Mouse (Mus musculus): ENCODE results near the gene Hoxa3. TPM values are rescaled to one million over a fixed set of nuclear protein-coding genes. Genes with fewer than 3 reads are reported as not detected.

Hoxa3 gene
- polyA plus RNA-seq, 1 experiment from 2014 or later, result 2.8 TPM

DNA sequence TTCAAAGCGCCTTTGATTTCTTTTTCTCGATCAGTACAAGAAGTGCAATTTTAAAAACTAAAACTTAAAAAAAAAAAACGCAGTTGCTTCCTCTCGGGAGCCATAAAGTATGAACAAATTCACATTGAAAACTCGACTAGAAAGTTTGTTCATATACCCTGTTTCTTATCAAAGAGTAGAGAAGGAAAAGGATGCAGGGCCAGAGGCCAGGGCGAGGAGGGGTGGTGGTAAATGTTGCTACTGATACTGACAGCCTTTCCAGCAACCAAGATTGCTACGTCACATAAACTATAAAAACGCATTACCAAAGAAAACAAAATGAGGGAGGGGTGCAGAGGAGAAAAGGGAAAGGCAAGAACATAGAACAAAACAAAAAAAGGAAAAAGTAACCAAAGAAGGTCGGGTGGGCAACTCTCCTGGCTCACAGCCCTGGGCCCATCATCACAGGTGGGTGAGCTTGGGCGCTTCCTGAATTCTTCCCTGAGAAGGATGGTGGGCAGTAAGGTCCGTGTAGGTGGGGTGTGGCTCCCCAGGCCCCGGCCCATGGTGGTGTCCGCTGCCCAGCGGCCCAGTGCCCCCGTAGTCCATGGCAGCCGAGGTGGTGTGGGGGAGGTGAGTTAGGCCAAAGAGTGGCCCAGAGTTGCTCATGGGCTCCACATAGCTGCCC is 43.5 kb downstream of the Hoxa3 start:
- ATAC-seq (ENCODE audit: low read depth), result no peak
- Histone ChIP-seq H3K36me3 (ENCODE audit: control insufficient read depth, insufficient read depth, low read length) (no peaks in the 10 kb centered on the region), H3K4me3 (ENCODE audit: low read depth, low read length) (peak overlapping the region; percentile 17; the same call in 1 of the 2 replicates), H3K9ac (ENCODE audit: low read depth, low read length) (peak overlapping the region; percentile 40; the same call in 1 of the 2 replicates), H3K4me2 (ENCODE audit: low read depth, low read length) (peak overlapping the region; percentile 99; the same call in 1 of the 2 replicates), H3K4me1 (ENCODE audit: control insufficient read depth, insufficient read depth, low read length) (no peaks in the 10 kb centered on the region), H3K9me3 (ENCODE audit: control insufficient read depth, low read length) (no peaks in the 10 kb centered on the region), H3K27me3 (replicated peaks; ENCODE audit: control insufficient read depth, insufficient read depth, low read length) (peaks cover 95% of the 10 kb centered on the region), H3K27ac (replicated peaks; ENCODE audit: low read depth, low read length) (peak overlapping the region; percentile 33; the same call in 1 of the 2 replicates)
- WGBS, result 8% methylated on average over 11 of the region's 16 CpGs
- no peak for DNase-seq (ENCODE audit: low spot score)

DNA sequence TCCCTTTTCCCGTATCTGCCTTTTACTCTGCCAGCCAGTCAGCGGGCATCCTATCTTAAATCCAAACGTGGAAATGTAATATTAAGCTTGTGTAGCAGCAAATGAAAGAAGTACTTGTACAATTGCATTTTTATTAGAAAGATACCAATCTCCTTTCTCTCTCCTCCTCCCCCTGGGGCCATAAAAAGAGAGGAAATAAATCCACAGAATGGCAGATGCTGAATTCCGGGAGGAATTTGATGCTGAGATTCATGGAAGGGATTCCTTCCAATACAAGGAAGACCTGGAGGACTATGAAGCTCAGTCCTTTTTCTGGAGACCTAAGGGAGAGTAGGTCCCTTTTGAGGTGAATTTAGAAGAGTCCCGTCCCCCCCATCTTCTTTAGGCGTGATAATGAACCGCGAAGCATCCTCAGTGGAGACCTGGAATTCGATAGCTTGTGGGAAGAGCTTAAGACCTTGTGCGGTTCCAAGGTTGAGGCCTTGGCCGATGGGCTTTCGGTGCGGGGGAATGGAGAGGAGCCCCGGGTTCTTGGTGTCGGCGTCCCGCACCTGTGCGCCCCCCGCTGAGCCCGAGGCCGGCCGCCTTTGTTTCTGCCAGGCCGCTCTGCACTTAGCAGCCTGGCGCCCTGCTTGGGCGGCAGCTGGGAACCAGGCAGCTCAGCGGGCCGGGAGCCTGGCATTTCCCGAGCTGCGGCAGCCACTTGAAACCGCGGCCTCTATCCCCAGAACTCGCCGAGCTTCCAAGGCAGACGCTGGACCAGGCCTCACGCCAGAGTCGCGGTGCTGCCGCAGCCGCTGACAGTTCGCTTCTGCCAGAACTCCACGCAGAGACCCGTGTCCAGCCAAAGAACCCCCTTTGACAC is 44.7 kb downstream of the Hoxa3 start:
- no peaks in the 10 kb centered on the region for H3K9me3 ChIP-seq (ENCODE audit: control insufficient read depth, low read length)
- H3K27ac ChIP-seq (replicated peaks; ENCODE audit: low read depth, low read length), result peak overlapping the region; percentile 83; the same call in 1 of the 2 replicates
- peak overlapping the region; percentile 36; the same call in 1 of the 2 replicates for H3K4me3 ChIP-seq (ENCODE audit: low read depth, low read length)
- 2% methylated on average over 32 of the region's 42 CpGs for WGBS
- peak overlapping the region; percentile 99; the same call in 1 of the 2 replicates for H3K4me2 ChIP-seq (ENCODE audit: low read depth, low read length)
- ATAC-seq (ENCODE audit: low read depth) (no peak), DNase-seq (ENCODE audit: low spot score) (no peak)
- no peaks in the 10 kb centered on the region for H3K36me3 ChIP-seq (ENCODE audit: control insufficient read depth, insufficient read depth, low read length)
- H3K9ac ChIP-seq (ENCODE audit: low read depth, low read length), result peak overlapping the region; percentile 57; the same call in 1 of the 2 replicates
- H3K4me1 ChIP-seq (ENCODE audit: control insufficient read depth, insufficient read depth, low read length), result no peaks in the 10 kb centered on the region
- peaks cover 94% of the 10 kb centered on the region for H3K27me3 ChIP-seq (replicated peaks; ENCODE audit: control insufficient read depth, insufficient read depth, low read length)

DNA sequence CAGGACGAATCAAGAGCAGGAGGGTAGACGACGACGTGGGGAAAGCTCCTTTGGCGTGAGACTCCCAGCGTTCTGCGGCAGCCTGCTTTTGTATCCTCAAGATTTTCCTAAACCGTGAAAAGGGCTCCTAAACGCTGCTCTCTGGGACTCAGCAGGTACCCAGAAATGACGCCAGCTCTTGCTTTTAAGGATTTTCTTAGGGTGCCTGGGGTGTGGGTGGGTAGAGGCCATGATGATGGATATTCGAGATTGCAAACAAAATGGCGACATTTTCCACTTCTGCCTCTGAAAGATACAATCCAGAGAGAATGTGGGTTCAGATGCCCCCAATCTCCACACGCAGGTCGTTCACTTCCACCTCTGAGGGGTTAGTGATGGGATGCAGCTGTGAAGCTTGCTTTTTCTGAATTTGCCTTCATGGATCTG is 45.4 kb downstream of the Hoxa3 start:
- Histone ChIP-seq H3K9me3 (ENCODE audit: control insufficient read depth, low read length) (no peaks in the 10 kb centered on the region), H3K4me3 (ENCODE audit: low read depth, low read length) (peak overlapping the region; percentile 36; the same call in 1 of the 2 replicates), H3K27ac (replicated peaks; ENCODE audit: low read depth, low read length) (peak overlapping the region; percentile 83; the same call in 1 of the 2 replicates), H3K27me3 (replicated peaks; ENCODE audit: control insufficient read depth, insufficient read depth, low read length) (peaks cover 94% of the 10 kb centered on the region), H3K4me2 (ENCODE audit: low read depth, low read length) (peak overlapping the region; percentile 99; the same call in 1 of the 2 replicates), H3K4me1 (ENCODE audit: control insufficient read depth, insufficient read depth, low read length) (no peaks in the 10 kb centered on the region), H3K36me3 (ENCODE audit: control insufficient read depth, insufficient read depth, low read length) (no peaks in the 10 kb centered on the region), H3K9ac (ENCODE audit: low read depth, low read length) (peak overlapping the region; percentile 57; the same call in 1 of the 2 replicates)
- DNase-seq (ENCODE audit: low spot score), result no peak
- 8% methylated on average over 14 of the region's 14 CpGs for WGBS
- no peak for ATAC-seq (ENCODE audit: low read depth)

DNA sequence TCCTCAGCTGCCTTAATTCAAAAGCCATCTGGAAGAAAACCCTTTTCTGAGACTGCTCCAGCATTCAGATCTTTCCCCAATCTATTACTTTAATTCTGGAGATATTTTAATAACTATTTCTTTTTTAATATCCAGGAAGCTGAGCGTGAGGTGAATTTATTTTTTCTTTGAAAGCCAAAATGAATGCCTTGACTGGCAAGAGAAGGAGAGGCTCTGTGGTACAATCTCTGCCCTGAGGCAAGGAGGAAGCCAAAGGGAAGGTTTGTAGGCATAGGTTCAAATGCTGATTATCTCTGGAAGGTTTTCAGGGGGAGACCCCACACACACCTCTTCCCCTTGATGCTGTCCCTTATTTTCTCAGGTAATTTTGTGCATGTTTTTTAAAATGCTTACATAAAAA is 46.0 kb downstream of the Hoxa3 start:
- H3K4me2 ChIP-seq (ENCODE audit: low read depth, low read length), result peak overlapping the region; percentile 99; the same call in 1 of the 2 replicates
- peaks cover 93% of the 10 kb centered on the region for H3K27me3 ChIP-seq (replicated peaks; ENCODE audit: control insufficient read depth, insufficient read depth, low read length)
- H3K27ac ChIP-seq (replicated peaks; ENCODE audit: low read depth, low read length), result peak overlapping the region; percentile 83; the same call in 1 of the 2 replicates
- peak overlapping the region; percentile 57; the same call in 1 of the 2 replicates for H3K9ac ChIP-seq (ENCODE audit: low read depth, low read length)
- H3K36me3 ChIP-seq (ENCODE audit: control insufficient read depth, insufficient read depth, low read length), result no peaks in the 10 kb centered on the region
- 10% methylated on average over 1 of the region's 1 CpGs for WGBS
- DNase-seq (ENCODE audit: low spot score), result no peak
- ATAC-seq (ENCODE audit: low read depth), result no peak
- H3K9me3 ChIP-seq (ENCODE audit: control insufficient read depth, low read length), result no peaks in the 10 kb centered on the region
- peak overlapping the region; percentile 36; the same call in 1 of the 2 replicates for H3K4me3 ChIP-seq (ENCODE audit: low read depth, low read length)
- no peaks in the 10 kb centered on the region for H3K4me1 ChIP-seq (ENCODE audit: control insufficient read depth, insufficient read depth, low read length)

DNA sequence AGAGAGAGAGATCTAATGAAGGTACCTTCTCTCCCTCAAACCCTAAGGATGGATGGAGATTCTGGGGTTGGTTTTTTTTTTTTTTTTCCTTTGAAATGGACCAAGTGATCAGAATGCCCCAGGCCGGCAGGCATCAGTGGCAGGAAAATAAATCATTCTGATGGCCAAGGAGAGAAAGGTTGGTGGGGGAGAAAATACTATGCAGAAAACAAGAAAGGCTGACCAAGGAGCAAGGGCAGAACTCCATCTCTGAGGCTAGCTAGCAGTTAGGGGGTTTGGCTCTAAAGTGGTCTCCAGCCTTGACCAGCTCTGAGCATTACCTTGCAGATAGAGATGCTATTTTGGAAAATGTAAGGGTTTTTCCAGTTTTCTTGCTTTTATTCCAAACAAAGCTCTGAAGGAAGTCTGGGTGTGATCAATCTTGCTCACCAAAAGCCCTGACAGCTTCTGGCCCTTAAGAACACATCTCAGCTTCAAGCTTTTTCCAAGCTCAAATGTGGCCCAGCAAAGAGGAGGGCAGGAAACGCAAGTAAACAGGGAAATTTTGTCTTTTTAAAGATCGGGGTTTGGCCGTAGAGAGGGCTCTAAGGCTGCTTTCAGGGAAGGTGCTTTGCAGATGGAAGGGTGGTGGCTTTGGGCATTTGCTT is 46.6 kb downstream of the Hoxa3 start:
- Histone ChIP-seq H3K4me3 (ENCODE audit: low read depth, low read length) (peak overlapping the region; percentile 36; the same call in 1 of the 2 replicates), H3K4me1 (ENCODE audit: control insufficient read depth, insufficient read depth, low read length) (no peaks in the 10 kb centered on the region), H3K27me3 (replicated peaks; ENCODE audit: control insufficient read depth, insufficient read depth, low read length) (peaks cover 93% of the 10 kb centered on the region), H3K36me3 (ENCODE audit: control insufficient read depth, insufficient read depth, low read length) (no peaks in the 10 kb centered on the region), H3K4me2 (ENCODE audit: low read depth, low read length) (peak overlapping the region; percentile 99; the same call in 1 of the 2 replicates), H3K9ac (ENCODE audit: low read depth, low read length) (peak overlapping the region; percentile 57; the same call in 1 of the 2 replicates), H3K27ac (replicated peaks; ENCODE audit: low read depth, low read length) (peak overlapping the region; percentile 83; the same call in 1 of the 2 replicates), H3K9me3 (ENCODE audit: control insufficient read depth, low read length) (no peaks in the 10 kb centered on the region)
- WGBS, result 5% methylated on average over 4 of the region's 4 CpGs
- no peak for DNase-seq (ENCODE audit: low spot score)
- ATAC-seq (ENCODE audit: low read depth), result no peak

DNA sequence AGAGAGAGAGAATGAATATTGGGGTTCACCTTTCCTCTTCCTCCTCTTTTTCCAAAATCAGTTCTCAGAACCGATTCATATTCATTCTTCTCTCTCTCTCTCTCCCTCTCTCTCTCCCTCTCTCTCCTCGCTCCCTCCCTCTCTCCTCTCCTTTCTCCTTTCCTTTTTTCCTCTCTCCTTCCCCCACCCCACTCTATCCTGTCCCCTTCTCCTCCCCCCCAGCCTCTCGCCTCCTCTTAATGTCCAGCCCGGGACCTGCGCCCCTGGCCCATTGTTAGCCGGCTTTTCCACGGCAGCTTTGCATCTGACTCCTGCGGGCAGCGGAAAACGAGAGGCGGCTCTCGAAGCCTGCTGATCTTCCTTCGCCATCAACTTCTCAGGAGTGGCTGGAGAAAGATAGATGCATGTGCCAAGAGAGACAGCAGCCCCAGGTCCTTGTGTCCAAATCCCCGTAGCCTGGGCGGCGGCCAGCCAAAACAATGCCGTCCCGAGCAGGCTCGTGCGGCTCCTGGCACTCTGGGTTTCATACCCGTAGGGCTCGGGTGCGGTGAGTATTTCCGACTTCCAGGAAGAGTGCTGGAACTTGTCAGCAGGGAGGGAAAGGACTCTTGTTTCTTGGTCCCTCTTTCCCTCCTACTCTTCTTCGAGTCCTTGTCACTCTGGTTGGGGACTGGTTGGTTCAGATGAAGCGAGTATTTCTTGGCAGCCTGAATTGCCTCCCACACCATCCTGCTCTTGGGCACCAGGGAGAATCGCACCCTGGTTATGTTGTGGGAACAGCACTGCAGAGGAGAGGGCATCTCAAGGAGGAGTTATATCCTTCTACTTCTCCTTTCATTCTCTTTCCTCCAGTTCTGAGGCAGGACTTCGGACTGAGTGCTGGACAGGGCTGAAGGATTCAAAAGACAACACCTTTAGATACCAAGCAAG is 47.4 kb downstream of the Hoxa3 start:
- H3K9me3 ChIP-seq (ENCODE audit: control insufficient read depth, low read length), result no peaks in the 10 kb centered on the region
- H3K4me3 ChIP-seq (ENCODE audit: low read depth, low read length), result peak overlapping the region; percentile 36; the same call in 1 of the 2 replicates
- peak overlapping the region; percentile 99; the same call in 1 of the 2 replicates for H3K4me2 ChIP-seq (ENCODE audit: low read depth, low read length)
- no peaks in the 10 kb centered on the region for H3K36me3 ChIP-seq (ENCODE audit: control insufficient read depth, insufficient read depth, low read length)
- peak overlapping the region; percentile 83; the same call in 1 of the 2 replicates for H3K27ac ChIP-seq (replicated peaks; ENCODE audit: low read depth, low read length)
- H3K4me1 ChIP-seq (ENCODE audit: control insufficient read depth, insufficient read depth, low read length), result no peaks in the 10 kb centered on the region
- ATAC-seq (ENCODE audit: low read depth) (no peak), DNase-seq (ENCODE audit: low spot score) (no peak)
- peak overlapping the region; percentile 57 for H3K9ac ChIP-seq (ENCODE audit: low read depth, low read length)
- peaks cover 92% of the 10 kb centered on the region for H3K27me3 ChIP-seq (replicated peaks; ENCODE audit: control insufficient read depth, insufficient read depth, low read length)
- WGBS, result 2% methylated on average over 28 of the region's 28 CpGs

DNA sequence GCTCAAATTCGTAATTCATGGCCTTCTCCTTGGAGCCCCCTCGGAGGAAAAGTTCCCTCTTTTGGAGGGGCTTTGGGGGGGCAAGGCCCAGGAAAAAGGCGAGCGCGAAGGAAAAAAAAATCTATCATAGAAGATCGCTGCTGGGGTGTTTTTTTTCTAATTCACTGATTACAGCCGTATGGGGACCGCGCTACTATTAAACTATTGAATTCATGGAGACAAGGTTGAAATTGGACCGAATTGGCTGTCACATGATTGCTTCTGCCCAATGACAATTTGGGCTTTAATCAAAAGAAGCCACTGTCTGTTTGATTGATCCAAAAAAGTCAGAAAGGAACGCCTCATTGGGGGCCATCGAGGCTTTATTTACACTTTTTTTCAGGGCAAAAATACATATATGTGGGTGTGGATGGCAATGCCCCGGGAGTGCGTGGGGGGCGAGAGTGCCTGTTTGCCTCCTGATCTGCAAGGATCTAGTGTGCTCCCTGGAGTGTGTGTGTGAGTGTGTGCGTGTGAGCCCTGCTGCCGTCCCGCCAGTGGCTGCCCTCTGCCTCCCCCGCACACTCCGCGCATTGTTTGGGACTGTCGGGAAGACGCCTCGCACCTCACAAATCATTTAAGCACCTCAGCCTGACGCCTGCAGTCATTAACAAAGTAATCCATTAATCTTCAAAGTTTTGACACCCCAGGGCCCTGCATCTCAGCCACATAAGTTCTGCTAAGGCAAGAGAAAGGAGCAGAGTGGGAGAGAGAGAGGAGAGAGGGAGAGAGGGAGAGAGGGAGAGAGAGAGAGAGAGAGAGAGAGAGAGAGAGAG is 48.3 kb downstream of the Hoxa3 start, which contains the start of gene Hoxa2:
Gene Hoxa2, minus strand, starts transcription at position 206 of the 815 bp plus-strand sequence.
- Histone ChIP-seq H3K9me3 (ENCODE audit: control insufficient read depth, low read length) (no peaks in the 10 kb centered on the region), H3K4me1 (ENCODE audit: control insufficient read depth, insufficient read depth, low read length) (no peaks in the 10 kb centered on the region), H3K9ac (ENCODE audit: low read depth, low read length) (peak within 1 kb of the TSS; percentile 65), H3K4me3 (ENCODE audit: low read depth, low read length) (peak within 1 kb of the TSS; percentile 36), H3K27ac (replicated peaks; ENCODE audit: low read depth, low read length) (peak within 1 kb of the TSS; percentile 83; the same call in 1 of the 2 replicates), H3K4me2 (ENCODE audit: low read depth, low read length) (peak within 1 kb of the TSS; percentile 99; the same call in 1 of the 2 replicates), H3K27me3 (replicated peaks; ENCODE audit: control insufficient read depth, insufficient read depth, low read length) (peaks cover 92% of the 10 kb centered on the region), H3K36me3 (ENCODE audit: control insufficient read depth, insufficient read depth, low read length) (no peaks in the 10 kb centered on the region)
- WGBS, result under 1% methylated on average over 25 of the region's 25 CpGs
- ATAC-seq (ENCODE audit: low read depth) (no peak), DNase-seq (ENCODE audit: low spot score) (no peak)
